Mouse (Mus musculus) heart, embryonic 16.5 days (tissue): ENCODE measurements around the gene Kat6b. TPM values are rescaled to one million over a fixed set of nuclear protein-coding genes. Genes with fewer than 3 reads are reported as not detected.
"Not testable (repeated sequence)": the region's sequence is repeated elsewhere in the genome, so short reads cannot be mapped to it uniquely, and the experiment has no call there.

Experiments used
- ATAC-seq: fragments of 200-750 bp; cut with Nextera tagmentation; replicated peaks from 2 replicates; pipeline ENCODE4 v1.8.0; 2017; ENCODE audit warnings: moderate number of reproducible peaks; ENCODE audit not compliant: insufficient read depth, low FRiP score; ENCODE audit errors: extremely low read depth
- H3K27ac ChIP-seq: fragments of 300-500 bp; sonication (generic); 2 replicates; pipeline ENCODE4 v1.5.1; 2014; ENCODE audit warnings: mild to moderate bottlenecking, low read length, control low read depth, moderate library complexity
- H3K27me3 ChIP-seq: fragments of 300-500 bp; sonication (generic); 2 replicates; pipeline ENCODE4 v1.6.1; 2014; ENCODE audit warnings: low read length, mixed read lengths; ENCODE audit not compliant: control insufficient read depth, insufficient read depth
- H3K36me3 ChIP-seq: fragments of 300-500 bp; sonication (generic); 2 replicates; pipeline ENCODE4 v1.6.1; 2014; ENCODE audit not compliant: control insufficient read depth, insufficient read depth
- H3K4me1 ChIP-seq: fragments of 300-500 bp; sonication (generic); 2 replicates; pipeline ENCODE4 v1.6.1; 2014; ENCODE audit warnings: low read length, mixed read lengths; ENCODE audit not compliant: control insufficient read depth, insufficient read depth
- H3K4me2 ChIP-seq: fragments of 300-500 bp; sonication (generic); 2 replicates; pipeline ENCODE4 v1.6.1; 2014; ENCODE audit warnings: low read depth, mild to moderate bottlenecking, control low read depth, low read length
- H3K4me3 ChIP-seq: fragments of 300-500 bp; sonication (generic); 2 replicates; pipeline ENCODE4 v1.5.1; 2014; ENCODE audit warnings: mild to moderate bottlenecking, control low read depth, low read length
- H3K9ac ChIP-seq: fragments of 300-500 bp; sonication (generic); 2 replicates; pipeline ENCODE4 v1.6.1; 2014; ENCODE audit warnings: low read length, control low read depth
- H3K9me3 ChIP-seq: fragments of 300-500 bp; sonication (generic); replicated peaks from 2 replicates; pipeline ENCODE4 v1.6.1; 2016; ENCODE audit warnings: low read length; ENCODE audit not compliant: control insufficient read depth
- WGBS: fragments of 180-500 bp; shearing (Covaris S2); extraction: QIAGEN DNeasy Blood & Tissue Kit; methylation state at CpG from one replicate; pipeline ENCODE4 v1.1.7; 2014; 5-methylcytosine and 5-hydroxymethylcytosine counted together
- polyA plus RNA-seq: library from polyadenylated mRNA; unstranded; fragments of >200 nt; fragmentation: Nextera tagmentation; extraction: Ambion mirVana; gene quantifications from 2 replicates; pipeline ENCODE4 v1.2.1, GENCODE M21; 2015

Kat6b gene
- polyA plus RNA-seq, 1 experiment from 2014 or later, result 9.4 TPM

DNA sequence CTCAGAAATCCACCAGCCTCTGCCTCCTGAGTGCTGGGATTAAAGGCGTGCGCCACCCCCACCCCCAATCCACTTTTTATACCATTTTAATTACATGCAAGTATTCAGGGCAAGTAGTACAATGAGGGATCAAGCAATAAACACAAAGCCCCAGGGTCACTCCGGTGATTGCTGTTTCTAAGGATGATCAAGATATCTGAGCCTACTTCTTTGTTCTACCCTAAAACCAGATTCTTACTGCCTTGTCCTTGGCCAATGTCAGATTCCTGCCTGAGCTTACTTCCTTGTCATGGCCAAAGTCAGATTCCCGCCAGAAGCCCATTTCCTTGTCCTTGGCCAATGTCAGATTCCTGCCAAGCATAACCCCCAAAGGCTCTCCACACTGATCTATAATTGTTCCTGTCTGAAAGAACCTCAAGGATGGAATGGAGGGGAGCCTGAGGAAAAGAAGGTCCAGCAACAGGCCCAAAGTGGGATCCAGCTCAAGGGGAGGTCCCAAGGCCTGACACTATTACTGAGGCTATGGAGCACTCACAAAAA is 6.6 kb upstream of the Kat6b start:
- H3K4me3 ChIP-seq, H3K27ac ChIP-seq, H3K4me1 ChIP-seq, H3K9ac ChIP-seq, H3K36me3 ChIP-seq, ATAC-seq, H3K4me2 ChIP-seq, H3K27me3 ChIP-seq, H3K9me3 ChIP-seq: not testable (repeated sequence)
- 85% methylated on average over 4 of the region's 4 CpGs for WGBS

- Histone ChIP-seq H3K27me3 (no peaks in the 10 kb centered on the region), H3K9ac (no peak overlapping the region), H3K4me3 (no peak overlapping the region), H3K36me3 (no peaks in the 10 kb centered on the region), H3K4me1 (no peaks in the 10 kb centered on the region), H3K27ac (no peak overlapping the region), H3K4me2 (no peak overlapping the region), H3K9me3 (peaks cover 3% of the 10 kb centered on the region; the same call in 1 of the 2 replicates)
- no peak for ATAC-seq
- WGBS, result 88% methylated on average over 2 of the region's 2 CpGs
These were observed 4.1 kb upstream of the Kat6b start for GRCm38 (mm10) chr14:21477181-21477580.

DNA sequence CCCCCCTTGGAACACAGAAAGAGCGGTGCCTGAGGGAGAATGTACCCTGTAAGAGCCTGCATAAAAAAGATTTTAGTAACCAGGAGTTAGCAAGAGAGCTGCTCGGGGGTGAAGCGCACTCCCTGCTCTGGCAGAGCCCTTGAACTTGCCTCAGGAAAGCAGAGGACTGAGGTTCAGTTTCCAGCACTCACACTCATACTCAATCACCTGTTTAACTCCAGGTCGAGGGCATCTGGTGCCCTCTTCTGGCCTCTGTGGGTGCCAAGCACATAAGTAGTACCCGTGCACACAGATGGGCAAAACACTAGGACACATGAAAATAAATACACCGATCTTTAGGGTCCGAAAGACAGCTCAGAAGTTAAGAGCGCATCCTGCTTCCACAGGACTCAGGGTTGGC is 1.7 kb upstream of the Kat6b start:
- H3K4me1 ChIP-seq, result no peaks in the 10 kb centered on the region
- no peak overlapping the region for H3K4me2 ChIP-seq
- ATAC-seq, result no peak
- H3K4me3 ChIP-seq, result no peak overlapping the region
- no peak overlapping the region for H3K9ac ChIP-seq
- H3K9me3 ChIP-seq, result peaks cover 3% of the 10 kb centered on the region; the same call in 1 of the 2 replicates
- no peak overlapping the region for H3K27ac ChIP-seq
- H3K27me3 ChIP-seq, result no peaks in the 10 kb centered on the region
- 95% methylated on average over 8 of the region's 8 CpGs for WGBS
- no peaks in the 10 kb centered on the region for H3K36me3 ChIP-seq

DNA sequence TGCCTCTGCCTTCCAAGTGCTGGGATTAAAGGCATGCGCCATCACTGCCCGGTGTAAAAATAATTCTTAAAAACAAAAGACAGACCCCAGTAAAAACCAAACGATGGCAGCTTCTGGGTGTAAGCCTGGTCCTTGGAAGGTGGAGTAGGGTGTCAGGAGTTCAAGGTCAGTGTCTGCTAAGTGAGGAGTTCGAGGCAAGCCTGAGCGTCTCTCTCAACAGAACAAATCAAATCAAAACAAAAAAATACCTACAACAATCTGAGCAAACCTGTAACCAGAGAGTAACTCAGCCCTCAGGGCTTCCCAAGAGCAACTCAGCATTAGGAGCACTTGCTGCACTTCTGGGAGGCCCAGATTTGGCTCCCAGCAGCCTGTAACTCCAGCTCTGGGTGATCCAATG is 1.0 kb upstream of the Kat6b start:
- no peak for ATAC-seq
- H3K4me2 ChIP-seq, result no peak overlapping the region
- peaks cover 3% of the 10 kb centered on the region; the same call in 1 of the 2 replicates for H3K9me3 ChIP-seq
- H3K27me3 ChIP-seq, result no peaks in the 10 kb centered on the region
- H3K36me3 ChIP-seq, result no peaks in the 10 kb centered on the region
- H3K9ac ChIP-seq, result no peak overlapping the region
- WGBS, result 85% methylated on average over 5 of the region's 5 CpGs
- no peak overlapping the region for H3K4me3 ChIP-seq
- no peaks in the 10 kb centered on the region for H3K4me1 ChIP-seq
- H3K27ac ChIP-seq, result no peak overlapping the region

DNA sequence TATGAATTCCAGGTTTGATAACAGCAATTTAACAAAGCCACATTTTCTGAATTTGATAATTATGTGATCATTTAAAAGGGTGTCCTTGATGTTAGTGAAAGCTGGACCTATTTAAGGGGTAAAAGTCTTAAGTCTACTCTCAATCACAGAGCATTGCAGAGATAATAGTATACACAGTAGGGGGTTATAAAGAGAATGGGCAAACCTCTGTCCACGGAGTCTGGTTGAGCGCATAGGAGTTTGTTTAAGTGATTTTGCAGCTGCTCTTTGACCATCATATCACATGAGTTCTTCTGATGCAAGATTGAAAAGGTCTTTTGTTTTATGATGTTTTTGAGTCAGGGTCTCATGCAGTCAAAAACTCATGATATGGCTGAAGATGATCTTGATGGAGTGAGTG is 3.0 kb downstream of the Kat6b start:
- H3K4me2 ChIP-seq, result no peak overlapping the region
- H3K27me3 ChIP-seq, result no peaks in the 10 kb centered on the region
- 88% methylated on average over 2 of the region's 2 CpGs for WGBS
- H3K4me3 ChIP-seq, result no peak overlapping the region
- H3K4me1 ChIP-seq, result no peaks in the 10 kb centered on the region
- no peak for ATAC-seq
- H3K27ac ChIP-seq, result no peak overlapping the region
- no peaks in the 10 kb centered on the region for H3K36me3 ChIP-seq
- H3K9me3 ChIP-seq, result peaks cover 3% of the 10 kb centered on the region; the same call in 1 of the 2 replicates
- H3K9ac ChIP-seq, result no peak overlapping the region

GRCm38 (mm10) chr14:21484693-21485092 is 3.5 kb downstream of the Kat6b start:
- Histone ChIP-seq H3K9ac (no peak overlapping the region), H3K4me3 (no peak overlapping the region), H3K4me1 (no peaks in the 10 kb centered on the region), H3K4me2 (no peak overlapping the region), H3K27me3 (no peaks in the 10 kb centered on the region), H3K36me3 (no peaks in the 10 kb centered on the region), H3K27ac (no peak overlapping the region), H3K9me3 (no peaks in the 10 kb centered on the region)
- ATAC-seq, result no peak
- WGBS, result 84% methylated on average over 10 of the region's 10 CpGs

GRCm38 (mm10) chr14:21485961-21486520 is 4.8 kb downstream of the Kat6b start:
- Histone ChIP-seq H3K4me1 (no peaks in the 10 kb centered on the region), H3K27me3 (no peaks in the 10 kb centered on the region), H3K27ac (no peak overlapping the region), H3K9ac (no peak overlapping the region), H3K4me3 (no peak overlapping the region), H3K9me3 (no peaks in the 10 kb centered on the region), H3K4me2 (no peak overlapping the region), H3K36me3 (no peaks in the 10 kb centered on the region)
- ATAC-seq, result no peak
- WGBS, result 87% methylated on average over 3 of the region's 3 CpGs

- not testable (repeated sequence) for ATAC-seq, H3K4me2 ChIP-seq, H3K36me3 ChIP-seq, H3K27ac ChIP-seq, H3K9me3 ChIP-seq, H3K4me1 ChIP-seq, H3K27me3 ChIP-seq, H3K4me3 ChIP-seq, H3K9ac ChIP-seq
- 89% methylated on average over 2 of the region's 2 CpGs for WGBS
These were observed 5.9 kb downstream of the Kat6b start for GRCm38 (mm10) chr14:21487135-21487534.

DNA sequence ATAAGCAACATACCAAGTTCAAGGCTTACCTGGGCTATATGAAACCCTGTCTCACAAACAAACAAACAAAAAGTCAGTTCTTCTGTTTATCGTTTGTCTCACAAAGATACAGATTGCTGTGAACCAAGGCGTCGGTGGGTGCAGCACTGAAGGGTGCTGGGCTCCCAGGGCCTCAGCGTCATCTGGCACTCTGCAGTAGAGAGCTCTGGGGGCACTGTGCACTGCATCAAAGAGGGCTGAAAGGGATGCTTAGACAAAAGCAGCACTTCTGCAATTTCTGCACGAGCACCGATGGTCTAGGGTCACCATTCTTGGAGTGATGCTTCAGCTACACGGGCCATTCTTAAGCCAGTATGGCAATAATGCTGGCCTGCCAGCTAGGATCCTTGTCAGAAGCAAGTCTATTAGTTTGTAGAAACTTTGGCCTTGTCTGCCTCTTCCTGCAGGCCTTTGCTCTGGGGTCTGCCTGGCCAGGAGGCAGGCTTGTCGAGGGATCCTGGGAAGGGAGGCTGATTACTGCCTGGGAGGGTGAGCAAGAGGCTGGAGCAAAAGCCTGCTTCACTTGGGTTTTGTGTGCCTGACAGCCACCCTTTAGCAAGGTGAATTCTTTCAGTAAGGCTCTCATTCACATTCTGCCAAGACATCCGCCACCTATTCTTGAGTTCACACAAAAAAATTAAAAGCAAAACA is 7.3 kb downstream of the Kat6b start:
- H3K4me3 ChIP-seq, ATAC-seq, H3K27me3 ChIP-seq, H3K4me2 ChIP-seq, H3K4me1 ChIP-seq, H3K9ac ChIP-seq, H3K9me3 ChIP-seq, H3K27ac ChIP-seq, H3K36me3 ChIP-seq: not testable (repeated sequence)
- WGBS, result 71% methylated on average over 8 of the region's 9 CpGs
